Mouse (Mus musculus): ENCODE data around the gene Gab2. TPM values are rescaled to one million over a fixed set of nuclear protein-coding genes. Genes with fewer than 3 reads are reported as not detected.

The Gab2 gene
- total RNA-seq, 2 experiments from 2014 or later = 15.9 to 18.0 TPM

Other genes starting within 250 kb of the Gab2 start
- 10 to 100 TPM; 10.5 to 14.5 TPM for gene Nars2, start 130.1 kb upstream of the Gab2 start, total RNA-seq (2021)

All from gastrocnemius, postnatal 4 days (tissue).